Mouse (Mus musculus): ENCODE measurements at regions not wholly inside any gene's neighbourhood (a gene's known extent, or its start where the extent isn't known, plus 50 kb on each side); places are given as distances from the start of the nearest gene placed in this dataset.
"Not testable (repeated sequence)": the region's sequence is repeated elsewhere in the genome, so short reads cannot be mapped to it uniquely, and the experiment has no call there.

GRCm38 (mm10) chr14:19080001-19080400 is 185.9 kb upstream of the Ube2e2 start:
- not testable (repeated sequence) for DNase-seq (ENCODE audit: low read depth, low spot score)

- DNase-seq (ENCODE audit: low read depth, low spot score), result no peak
Observed at GRCm38 (mm10) chr14:19041984-19042760, 148.1 kb upstream of the Ube2e2 start.

GRCm38 (mm10) chr14:19020102-19020501 is 126.0 kb upstream of the Ube2e2 start:
- DNase-seq (ENCODE audit: low read depth, low spot score), result no peak

GRCm38 (mm10) chr14:19015406-19015805 is 121.3 kb upstream of the Ube2e2 start:
- no peak for DNase-seq (ENCODE audit: low read depth, low spot score)

GRCm38 (mm10) chr14:19013558-19013957 is 119.5 kb upstream of the Ube2e2 start:
- DNase-seq (ENCODE audit: low read depth, low spot score), result peak; percentile 24

GRCm38 (mm10) chr14:18983901-18984300 is 89.8 kb upstream of the Ube2e2 start:
- DNase-seq (ENCODE audit: low read depth, low spot score), result no peak

GRCm38 (mm10) chr14:18963864-18964263 is 69.8 kb upstream of the Ube2e2 start:
- DNase-seq (ENCODE audit: low read depth, low spot score), result peak; percentile 31

- DNase-seq (ENCODE audit: low read depth, low spot score), result no peak
Observed at GRCm38 (mm10) chr14:18963287-18963686, 69.2 kb upstream of the Ube2e2 start.

Measured in 3T3-L1 (cell line).